Mouse (Mus musculus) stomach, embryonic 15.5 days (tissue): ENCODE results near the gene Lnpk. TPM values are rescaled to one million over a fixed set of nuclear protein-coding genes. Genes with fewer than 3 reads are reported as not detected.

Source experiments
- ATAC-seq: fragments of 200-750 bp; cut with Nextera tagmentation; 2 replicates; pipeline ENCODE4 v1.8.0; 2017; ENCODE audit warnings: low read depth, moderate number of reproducible peaks, moderate TSS enrichment; ENCODE audit not compliant: insufficient read depth, low FRiP score
- H3K27ac ChIP-seq: fragments of 300-500 bp; sonication (generic); 2 replicates; pipeline ENCODE4 v1.5.1; 2015; ENCODE audit warnings: mild to moderate bottlenecking, inconsistent platforms
- H3K27me3 ChIP-seq: fragments of 300-500 bp; sonication (generic); replicated peaks from 2 replicates; pipeline ENCODE4 v1.6.1; 2015; ENCODE audit warnings: inconsistent platforms
- H3K36me3 ChIP-seq: fragments of 300-500 bp; sonication (generic); 2 replicates; pipeline ENCODE4 v1.6.1; 2015; ENCODE audit warnings: inconsistent platforms
- H3K4me1 ChIP-seq: fragments of 300-500 bp; sonication (generic); 2 replicates; pipeline ENCODE4 v1.6.1; 2015; ENCODE audit warnings: inconsistent platforms
- H3K4me2 ChIP-seq: fragments of 300-500 bp; sonication (generic); 2 replicates; pipeline ENCODE4 v1.6.1; 2015; ENCODE audit warnings: mild to moderate bottlenecking, inconsistent platforms
- H3K4me3 ChIP-seq: fragments of 300-500 bp; sonication (generic); replicated peaks from 2 replicates; pipeline ENCODE4 v1.5.1; 2015; ENCODE audit warnings: inconsistent platforms
- H3K9ac ChIP-seq: fragments of 300-500 bp; sonication (generic); 2 replicates; pipeline ENCODE4 v1.6.1; 2015; ENCODE audit warnings: inconsistent platforms
- H3K9me3 ChIP-seq: fragments of 300-500 bp; sonication (generic); 2 replicates; pipeline ENCODE4 v1.6.1; 2016; ENCODE audit warnings: inconsistent platforms
- WGBS: fragments of 180-500 bp; shearing (Covaris S2); methylation state at CpG from one replicate; pipeline ENCODE4 v1.1.7; 2015; 5-methylcytosine and 5-hydroxymethylcytosine counted together
- polyA plus RNA-seq: library from polyadenylated mRNA; unstranded; fragments of >200 nt; fragmentation: Nextera tagmentation; extraction: Ambion mirVana; gene quantifications from 2 replicates; pipeline ENCODE4 v1.2.1, GENCODE M21; 2015

The Lnpk gene
- 20.0 and 20.9 TPM in 2 replicates for polyA plus RNA-seq

DNA sequence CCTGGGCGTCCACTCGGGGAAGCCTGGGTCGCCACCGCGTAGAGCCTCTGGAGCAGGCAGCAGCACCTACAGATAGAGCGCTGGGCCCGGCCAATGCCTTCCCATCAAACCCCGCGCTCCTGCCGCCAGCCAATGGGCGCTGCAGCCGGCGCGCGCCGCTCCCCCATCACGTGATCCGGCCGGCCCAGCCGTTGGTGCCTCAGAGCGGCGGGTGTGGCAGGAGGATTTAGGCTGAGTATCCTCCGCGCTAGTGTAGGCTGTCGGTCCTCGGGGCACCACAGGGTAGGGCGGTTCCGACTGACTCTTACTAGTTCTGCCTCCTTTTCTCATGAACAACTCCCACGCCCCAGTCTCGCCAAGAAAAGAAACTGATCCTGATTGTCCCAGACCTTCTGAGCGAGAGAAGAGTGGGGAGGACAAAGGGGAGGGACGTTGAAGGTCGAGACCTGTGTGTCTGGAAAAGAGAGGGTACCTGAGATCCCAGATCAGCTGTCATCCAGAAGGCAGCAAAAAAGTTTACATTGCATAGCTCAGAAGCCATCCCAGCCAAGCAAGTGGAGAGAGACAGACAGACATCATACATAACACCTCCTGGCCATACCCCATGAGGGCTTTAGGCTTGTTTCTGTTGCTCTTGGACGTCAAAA, at the start of gene Lnpk:
Gene Lnpk, minus strand, starts transcription at position 593 of the 647 bp plus-strand sequence.
- under 1% methylated on average over 34 of the region's 34 CpGs for WGBS
- H3K9me3 ChIP-seq: no peaks in the 10 kb centered on the region
- peak within 1 kb of the TSS; percentile 81 for H3K27ac ChIP-seq
- H3K4me2 ChIP-seq: peak within 1 kb of the TSS; percentile 87
- no peaks in the 10 kb centered on the region for H3K36me3 ChIP-seq
- ATAC-seq: peak; percentile 99
- H3K4me1 ChIP-seq: peaks cover 7% of the 10 kb centered on the region
- H3K9ac ChIP-seq: peak within 1 kb of the TSS; percentile 91
- peak within 1 kb of the TSS; percentile 94 for H3K4me3 ChIP-seq
- no peaks in the 10 kb centered on the region for H3K27me3 ChIP-seq

- Histone ChIP-seq H3K9ac (no peak overlapping the region), H3K27ac (no peak overlapping the region), H3K4me1 (no peaks in the 10 kb centered on the region), H3K9me3 (no peaks in the 10 kb centered on the region), H3K4me2 (no peak overlapping the region), H3K36me3 (no peaks in the 10 kb centered on the region), H3K4me3 (no peak overlapping the region), H3K27me3 (no peaks in the 10 kb centered on the region)
- ATAC-seq: no peak
- WGBS: 80% methylated on average over 10 of the region's 10 CpGs
These were observed 41.1 kb upstream of the Lnpk start for GRCm38 (mm10) chr2:74620368-74620767.

DNA sequence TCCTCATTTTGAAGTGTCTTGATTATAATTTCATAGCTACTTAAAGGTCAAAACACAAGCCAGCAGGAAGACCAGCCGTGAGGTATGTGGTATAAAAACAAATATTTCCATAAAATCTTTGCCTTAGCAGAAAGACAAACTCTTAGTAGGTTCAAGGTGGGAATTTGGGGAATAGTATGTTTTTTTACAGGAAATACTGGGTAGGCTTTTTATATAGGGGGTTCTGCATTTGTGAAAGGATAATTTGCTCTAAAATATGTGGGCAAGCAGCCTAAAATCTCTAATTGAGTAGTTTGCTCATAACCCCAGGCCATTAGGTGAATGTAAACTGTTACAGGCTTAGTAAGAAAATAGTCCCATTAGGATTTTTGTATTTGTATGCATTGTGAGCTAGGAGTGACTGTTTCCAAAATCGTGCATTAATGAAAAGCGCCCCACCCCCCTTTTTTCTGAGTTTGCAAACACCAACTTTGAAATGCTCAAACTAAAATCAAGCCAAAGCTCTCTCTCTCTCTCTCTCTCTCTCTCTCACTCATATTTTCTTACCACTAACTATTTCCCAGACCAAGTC, 40.5 kb upstream of the Lnpk start:
- WGBS: 68% methylated on average over 3 of the region's 3 CpGs
- Histone ChIP-seq H3K4me2 (no peak overlapping the region), H3K27ac (no peak overlapping the region), H3K9ac (no peak overlapping the region), H3K36me3 (no peaks in the 10 kb centered on the region), H3K27me3 (no peaks in the 10 kb centered on the region), H3K4me1 (no peaks in the 10 kb centered on the region), H3K4me3 (no peak overlapping the region), H3K9me3 (no peaks in the 10 kb centered on the region)
- no peak for ATAC-seq

DNA sequence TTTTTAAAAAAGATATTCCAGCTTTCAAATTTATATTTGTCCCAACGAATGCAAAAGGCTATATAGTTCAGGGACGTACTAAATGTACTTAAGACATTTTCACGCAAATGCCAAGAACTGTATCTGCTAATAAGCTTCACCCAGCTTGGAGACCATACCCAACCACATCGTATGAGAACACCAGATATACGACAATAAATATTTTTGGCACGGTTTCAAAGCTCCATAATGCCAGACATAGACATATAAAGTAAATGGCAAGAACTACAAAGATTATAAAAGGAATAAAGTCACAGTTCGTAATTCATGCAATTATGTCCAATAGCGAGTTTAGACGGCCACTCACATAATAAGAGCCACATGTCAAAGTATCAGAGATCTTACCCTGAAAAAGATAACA, 38.5 kb upstream of the Lnpk start:
- no peak for ATAC-seq
- H3K27me3 ChIP-seq: no peaks in the 10 kb centered on the region
- H3K9ac ChIP-seq: no peak overlapping the region
- H3K9me3 ChIP-seq: no peaks in the 10 kb centered on the region
- no peaks in the 10 kb centered on the region for H3K4me1 ChIP-seq
- no peaks in the 10 kb centered on the region for H3K36me3 ChIP-seq
- H3K4me3 ChIP-seq: no peak overlapping the region
- H3K27ac ChIP-seq: no peak overlapping the region
- no peak overlapping the region for H3K4me2 ChIP-seq
- 75% methylated on average over 9 of the region's 9 CpGs for WGBS

GRCm38 (mm10) chr2:74611406-74611805, 32.2 kb upstream of the Lnpk start:
- no peak overlapping the region for H3K4me3 ChIP-seq
- no peaks in the 10 kb centered on the region for H3K27me3 ChIP-seq
- H3K36me3 ChIP-seq: no peaks in the 10 kb centered on the region
- H3K27ac ChIP-seq: no peak overlapping the region
- ATAC-seq: no peak
- H3K9ac ChIP-seq: no peak overlapping the region
- 84% methylated on average over 4 of the region's 4 CpGs for WGBS
- H3K9me3 ChIP-seq: no peaks in the 10 kb centered on the region
- no peaks in the 10 kb centered on the region for H3K4me1 ChIP-seq
- H3K4me2 ChIP-seq: no peak overlapping the region

DNA sequence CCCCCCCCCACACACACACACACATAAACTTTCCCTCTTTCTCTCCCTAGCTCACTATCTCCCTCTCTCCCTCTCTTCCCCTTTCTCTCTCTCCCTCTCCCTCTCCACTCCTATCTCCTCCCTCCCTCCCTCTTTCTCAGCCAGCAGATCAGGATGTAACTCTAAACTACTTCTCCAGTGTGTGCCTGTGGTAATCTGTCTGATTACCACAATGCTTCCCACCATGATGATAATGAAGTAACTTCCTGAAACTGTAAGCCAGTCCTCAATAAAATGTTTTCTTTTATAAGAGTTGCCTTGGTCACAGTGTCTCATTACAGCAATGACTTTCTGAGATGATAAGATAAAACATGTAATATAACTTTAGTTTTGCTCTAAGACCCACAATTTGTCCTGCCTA, 30.1 kb upstream of the Lnpk start:
- Histone ChIP-seq H3K4me1 (no peaks in the 10 kb centered on the region), H3K9ac (no peak overlapping the region), H3K27ac (no peak overlapping the region), H3K9me3 (no peaks in the 10 kb centered on the region), H3K36me3 (no peaks in the 10 kb centered on the region), H3K4me3 (no peak overlapping the region), H3K4me2 (no peak overlapping the region), H3K27me3 (no peaks in the 10 kb centered on the region)
- ATAC-seq: no peak

GRCm38 (mm10) chr2:74606087-74606760, 27.0 kb upstream of the Lnpk start:
- no peaks in the 10 kb centered on the region for H3K36me3 ChIP-seq
- 76% methylated on average over 5 of the region's 5 CpGs for WGBS
- no peak overlapping the region for H3K4me2 ChIP-seq
- H3K4me1 ChIP-seq: no peaks in the 10 kb centered on the region
- H3K27ac ChIP-seq: no peak overlapping the region
- H3K27me3 ChIP-seq: no peaks in the 10 kb centered on the region
- no peak for ATAC-seq
- H3K4me3 ChIP-seq: no peak overlapping the region
- no peak overlapping the region for H3K9ac ChIP-seq
- no peaks in the 10 kb centered on the region for H3K9me3 ChIP-seq

- no peak for ATAC-seq
- H3K27ac ChIP-seq: no peak overlapping the region
- WGBS: 58% methylated on average over 3 of the region's 3 CpGs
- H3K9ac ChIP-seq: no peak overlapping the region
- H3K9me3 ChIP-seq: no peaks in the 10 kb centered on the region
- H3K36me3 ChIP-seq: no peaks in the 10 kb centered on the region
- no peak overlapping the region for H3K4me3 ChIP-seq
- no peaks in the 10 kb centered on the region for H3K4me1 ChIP-seq
- H3K4me2 ChIP-seq: no peak overlapping the region
- H3K27me3 ChIP-seq: no peaks in the 10 kb centered on the region
These were observed 24.8 kb upstream of the Lnpk start for GRCm38 (mm10) chr2:74604011-74604410.

DNA sequence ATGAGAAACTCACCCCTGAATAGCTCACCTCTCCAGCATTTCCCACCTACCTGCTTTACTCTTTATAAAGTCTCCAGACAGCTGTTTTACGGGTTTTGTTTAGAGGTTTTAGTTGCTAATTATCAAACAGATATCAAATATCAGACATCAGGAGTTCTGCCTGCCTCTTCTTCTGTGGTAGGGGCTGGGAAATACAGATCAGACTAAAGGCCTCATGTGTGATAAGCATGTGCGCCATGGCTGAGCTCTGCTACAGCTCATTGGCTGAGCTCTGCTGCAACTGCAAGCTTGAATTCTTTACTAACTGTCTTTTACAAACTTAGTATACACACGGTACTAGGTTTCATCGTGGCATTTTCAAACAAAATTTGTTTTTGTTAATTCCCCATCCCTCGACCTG, 23.2 kb upstream of the Lnpk start:
- no peak overlapping the region for H3K9ac ChIP-seq

GRCm38 (mm10) chr2:74597169-74597568, 17.9 kb upstream of the Lnpk start:
- Histone ChIP-seq H3K4me2 (no peak overlapping the region), H3K36me3 (no peaks in the 10 kb centered on the region), H3K27ac (no peak overlapping the region), H3K4me1 (no peaks in the 10 kb centered on the region), H3K27me3 (no peaks in the 10 kb centered on the region), H3K9ac (no peak overlapping the region), H3K9me3 (no peaks in the 10 kb centered on the region), H3K4me3 (no peak overlapping the region)
- ATAC-seq: no peak
- 80% methylated on average over 3 of the region's 3 CpGs for WGBS

More for the DNA sequence above, 23.2 kb upstream of the Lnpk start:
- Histone ChIP-seq H3K4me3 (no peak overlapping the region), H3K27me3 (no peaks in the 10 kb centered on the region), H3K36me3 (no peaks in the 10 kb centered on the region), H3K4me2 (no peak overlapping the region), H3K27ac (no peak overlapping the region), H3K4me1 (no peaks in the 10 kb centered on the region), H3K9me3 (no peaks in the 10 kb centered on the region)
- no peak for ATAC-seq
- 67% methylated on average over 5 of the region's 5 CpGs for WGBS

GRCm38 (mm10) chr2:74596094-74596493, 16.9 kb upstream of the Lnpk start:
- Histone ChIP-seq H3K9ac (no peak overlapping the region), H3K9me3 (no peaks in the 10 kb centered on the region), H3K36me3 (no peaks in the 10 kb centered on the region), H3K27ac (no peak overlapping the region), H3K27me3 (no peaks in the 10 kb centered on the region), H3K4me3 (no peak overlapping the region), H3K4me1 (no peaks in the 10 kb centered on the region), H3K4me2 (no peak overlapping the region)
- no peak for ATAC-seq

- Histone ChIP-seq H3K4me3 (peak overlapping the region; percentile 94), H3K36me3 (no peaks in the 10 kb centered on the region), H3K4me1 (peaks cover 7% of the 10 kb centered on the region), H3K9me3 (no peaks in the 10 kb centered on the region), H3K27me3 (no peaks in the 10 kb centered on the region), H3K4me2 (peak overlapping the region; percentile 87), H3K9ac (peak overlapping the region; percentile 91), H3K27ac (peak overlapping the region; percentile 81)
- under 1% methylated on average over 54 of the region's 55 CpGs for WGBS
- peak; percentile 36 for ATAC-seq
These were observed 941 bp downstream of the Lnpk start for GRCm38 (mm10) chr2:74578146-74578842.
